Mouse (Mus musculus) kidney, postnatal 25 days (tissue): ENCODE results near the gene Tmem132b.

ENCODE experiments used
- DNase-seq, 2 experiments: peaks; one replicate each; pipeline ENCODE4 v3.0.0; 2021; ENCODE audit warnings: mixed read lengths in 2 of 2

Tmem132b gene

DNA sequence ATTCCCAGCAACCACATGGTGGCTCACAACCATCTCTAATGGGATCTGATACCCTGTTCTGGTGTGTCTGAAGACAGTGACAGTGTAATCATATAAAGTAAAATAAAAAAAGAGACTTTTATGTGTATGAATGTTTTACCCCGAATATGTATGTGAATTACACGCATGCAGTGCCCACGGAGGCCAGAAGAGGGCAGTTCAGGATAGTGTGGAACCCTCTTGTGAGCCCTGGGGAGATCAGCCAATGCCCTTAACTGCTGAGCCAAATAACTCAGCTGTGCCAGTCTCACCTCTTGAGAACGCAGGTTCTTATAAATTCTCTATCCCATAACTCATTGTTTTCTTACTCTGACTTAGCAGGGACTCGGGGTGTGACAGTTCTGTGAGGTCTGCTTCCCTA lies 12.9 kb upstream of the Tmem132b start:
- DNase-seq, result peak in 1 of 2 experiments; percentile 43

DNA sequence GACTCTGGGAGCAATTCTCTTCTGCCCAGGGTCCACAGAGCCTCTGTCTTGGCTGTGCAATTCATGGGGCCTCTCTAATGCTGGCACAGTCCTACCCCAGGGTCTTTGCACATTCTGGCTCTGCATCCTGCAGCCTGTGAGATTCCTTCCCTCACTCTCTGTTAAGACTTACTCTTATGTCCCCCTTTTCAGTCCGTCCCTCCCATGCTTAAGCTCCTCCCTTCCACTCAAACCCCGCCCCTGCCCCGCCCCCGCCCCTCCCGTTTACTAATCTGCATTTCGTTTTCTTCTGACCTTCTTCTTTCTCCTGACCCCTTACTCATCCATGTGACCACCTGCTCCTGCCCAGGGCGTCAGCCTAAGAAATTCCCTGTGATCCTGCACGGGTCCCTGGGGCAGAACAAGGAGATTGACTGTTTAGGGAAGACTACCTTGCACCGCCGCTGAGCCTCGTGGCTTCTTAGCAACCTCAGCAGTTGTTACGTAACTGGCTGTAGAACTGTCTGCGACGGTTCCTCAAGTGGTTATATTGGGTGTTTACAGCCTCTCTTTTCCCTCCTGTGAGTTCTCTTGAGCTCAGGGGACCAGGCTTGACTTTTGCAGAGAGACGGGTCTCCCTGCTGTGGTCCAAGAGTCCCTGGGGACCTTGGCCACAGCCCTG lies 10.5 kb upstream of the Tmem132b start:
- peak; percentile 32 to 71 for DNase-seq

DNA sequence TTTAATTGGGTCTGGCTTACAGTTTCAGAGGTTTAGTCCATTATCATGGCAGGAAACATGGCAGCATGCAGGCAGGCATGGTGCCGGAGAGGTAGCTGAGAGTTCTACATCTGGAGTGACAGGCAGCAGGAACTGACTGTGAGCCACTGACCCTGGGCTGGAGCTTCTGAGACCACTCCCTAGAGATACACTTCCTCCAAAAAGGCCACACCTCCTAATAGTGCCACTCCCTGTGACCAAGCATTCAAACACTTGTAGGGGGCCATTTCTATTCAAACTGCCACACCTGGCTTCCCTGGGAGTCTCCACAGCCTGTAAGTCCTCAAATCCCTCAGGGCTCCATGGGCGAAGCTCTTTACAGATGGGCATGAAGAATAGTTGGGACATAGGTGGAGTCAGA lies 8.2 kb upstream of the Tmem132b start:
- no peak for DNase-seq

DNA sequence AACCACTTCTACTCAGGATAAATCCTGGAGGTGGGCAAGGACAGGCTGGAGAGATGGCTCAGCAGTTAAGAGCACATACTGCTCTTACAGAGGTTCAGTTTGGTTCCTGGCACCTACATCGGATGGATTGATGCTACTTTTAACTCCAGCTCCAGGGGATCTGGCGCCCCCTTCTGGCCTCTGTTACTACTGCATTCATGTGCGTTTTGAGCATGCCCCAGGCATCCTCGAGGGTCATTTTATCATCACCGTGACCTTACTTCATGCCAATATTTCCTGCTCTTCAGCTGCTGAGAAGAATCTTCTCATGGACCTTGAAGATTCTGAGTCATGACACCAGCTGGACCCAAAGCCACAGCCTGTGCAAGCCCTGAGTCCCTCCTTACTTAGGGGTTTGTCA lies 6.1 kb upstream of the Tmem132b start:
- peak in 1 of 2 experiments; percentile 15 for DNase-seq

DNA sequence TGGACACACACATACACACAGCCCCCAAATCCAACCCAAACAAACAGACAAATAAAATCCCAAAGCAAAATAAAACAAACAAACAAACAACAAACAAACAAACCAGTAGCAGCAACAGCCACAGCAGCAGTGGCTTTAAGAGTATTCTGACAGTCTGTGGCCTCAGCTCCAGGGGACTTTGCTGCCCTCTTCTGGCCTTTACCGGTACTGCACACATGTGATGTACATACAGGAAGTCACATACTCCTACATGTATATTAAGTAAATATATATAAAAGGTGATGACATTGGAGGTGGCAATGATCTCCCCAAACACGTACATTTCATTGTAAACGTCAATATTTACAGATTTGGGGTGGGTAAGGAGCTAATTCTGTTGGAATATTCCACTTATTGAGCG lies 5.1 kb upstream of the Tmem132b start:
- DNase-seq, result peak in 1 of 2 experiments; percentile 32

DNA sequence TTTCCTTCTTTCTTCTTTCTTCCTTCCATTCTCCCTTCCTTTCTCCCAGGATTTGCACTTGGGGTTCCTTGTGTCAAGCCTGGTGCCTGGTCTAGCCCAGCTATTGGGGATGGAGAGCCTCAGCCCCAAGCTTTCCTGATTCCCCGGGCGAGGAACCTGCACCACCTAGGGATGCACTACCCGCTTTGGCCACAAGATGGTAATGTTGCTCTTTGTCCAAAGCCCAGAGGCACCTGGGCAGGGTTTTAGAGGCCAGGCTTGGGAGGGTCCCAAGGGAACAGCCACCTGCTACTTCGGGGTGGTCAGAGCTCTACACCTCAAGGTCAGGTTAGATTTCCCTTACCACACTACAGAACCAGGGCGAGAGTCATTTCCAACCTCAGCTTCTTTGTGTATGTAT lies 2.5 kb upstream of the Tmem132b start:
- peak; percentile 66 to 83 for DNase-seq

DNA sequence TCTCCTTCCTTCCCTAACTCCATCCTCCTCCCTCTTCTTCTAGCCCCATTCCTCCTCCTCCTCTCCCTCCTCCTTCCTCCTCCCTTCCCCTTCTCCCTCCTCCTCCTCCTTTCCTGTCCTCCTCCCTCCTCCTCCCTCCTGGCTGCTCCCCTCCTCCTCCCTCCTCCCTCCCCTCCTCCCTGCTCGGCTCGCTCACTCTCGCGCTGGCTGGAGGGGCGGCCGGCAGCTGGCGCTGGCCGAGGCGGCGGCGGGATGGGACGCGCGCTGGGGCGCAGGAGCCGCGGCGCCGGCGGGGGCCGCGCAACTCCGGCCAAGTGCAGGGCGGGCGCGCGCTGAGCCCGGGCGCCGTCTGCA lies 594 bp downstream of the Tmem132b start:
- no peak for DNase-seq

DNA sequence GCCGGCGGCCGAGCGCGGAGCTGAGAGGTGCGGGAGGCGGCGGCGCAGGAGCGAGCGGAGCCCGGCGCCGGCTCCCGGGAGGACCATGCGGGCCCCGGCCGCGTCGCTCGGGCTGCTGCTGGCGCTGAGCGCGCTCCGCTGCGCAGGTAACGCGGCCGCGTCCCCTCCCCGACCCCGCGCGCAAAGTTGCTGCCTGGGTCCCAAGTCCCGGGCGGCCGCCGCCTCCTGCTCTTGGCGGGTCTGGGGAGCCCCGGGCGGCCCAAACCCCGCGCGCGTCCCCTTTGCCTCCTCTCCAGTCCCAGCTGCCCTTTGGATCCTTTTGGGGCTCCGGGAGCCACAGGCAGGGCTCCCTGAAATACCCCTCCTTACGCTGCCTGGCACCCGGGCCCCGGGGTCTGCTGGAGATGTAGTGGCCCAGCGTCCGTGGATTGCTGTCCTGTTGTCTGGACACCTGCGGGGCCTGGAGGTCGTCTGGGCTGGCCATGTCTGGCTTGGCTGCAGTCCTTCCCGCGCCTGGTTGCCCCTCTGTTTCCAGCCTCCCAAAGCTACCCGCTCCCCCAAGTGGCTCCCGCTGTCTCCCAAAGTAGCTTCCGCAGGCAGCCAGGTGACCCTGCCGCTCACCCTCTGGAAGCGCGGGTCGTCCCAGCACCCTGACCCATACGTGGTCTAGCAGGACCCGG lies 1.1 kb downstream of the Tmem132b start:
- no peak for DNase-seq

DNA sequence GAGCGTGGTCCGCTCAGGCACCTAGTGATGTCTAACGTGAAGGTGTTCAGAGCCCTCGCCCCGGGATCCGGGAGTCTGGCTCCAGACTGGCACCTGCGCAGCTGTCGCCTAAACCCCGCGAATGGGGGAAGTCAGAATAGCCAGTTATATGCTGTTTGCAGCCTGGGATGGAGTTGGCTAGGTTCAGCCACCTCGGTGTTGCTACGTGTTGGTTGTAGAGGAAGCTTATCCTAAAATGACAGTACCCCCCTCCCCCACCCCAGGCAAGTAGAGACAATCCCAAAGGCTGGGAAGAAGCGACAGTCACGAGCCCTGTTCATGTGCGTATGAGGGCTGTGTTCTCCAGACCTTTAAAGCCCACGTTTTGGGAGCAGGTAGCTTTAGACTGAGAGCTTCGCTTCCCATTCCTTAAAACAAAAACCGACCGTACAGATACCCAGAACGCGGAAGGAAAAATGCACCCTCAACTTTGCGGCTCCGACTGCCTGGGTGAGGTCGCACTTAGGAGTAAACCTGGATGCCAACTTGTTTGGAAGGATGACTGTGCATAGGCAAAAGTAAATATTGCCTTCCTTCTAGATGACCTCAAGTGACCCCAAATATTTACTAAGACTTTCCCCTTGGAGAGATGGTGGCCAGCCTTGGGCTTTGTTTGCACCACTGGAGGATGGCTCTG lies 1.8 kb downstream of the Tmem132b start:
- no peak for DNase-seq

DNA sequence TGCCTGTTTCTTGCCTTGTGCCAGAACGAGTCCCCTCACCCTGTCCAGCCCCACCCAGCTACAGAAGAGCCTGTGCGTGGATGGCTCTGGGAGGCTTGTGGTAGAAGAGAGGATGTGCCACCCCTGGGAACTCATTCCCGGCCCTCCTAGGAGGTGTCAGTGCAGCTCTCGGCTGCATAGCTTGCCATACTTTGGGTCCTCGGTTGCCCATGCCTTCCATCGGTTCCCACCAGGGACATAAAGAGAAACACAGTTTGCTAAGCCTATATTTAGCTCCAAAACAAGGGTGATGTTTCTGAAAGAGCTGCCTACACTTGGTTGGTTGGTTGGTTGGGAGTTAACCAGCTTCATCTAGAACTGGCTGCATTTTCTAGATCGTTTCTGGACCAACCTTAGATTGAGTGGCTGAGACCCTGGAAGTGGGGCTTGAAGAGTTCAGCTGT lies 2.6 kb downstream of the Tmem132b start:
- DNase-seq, result no peak

DNA sequence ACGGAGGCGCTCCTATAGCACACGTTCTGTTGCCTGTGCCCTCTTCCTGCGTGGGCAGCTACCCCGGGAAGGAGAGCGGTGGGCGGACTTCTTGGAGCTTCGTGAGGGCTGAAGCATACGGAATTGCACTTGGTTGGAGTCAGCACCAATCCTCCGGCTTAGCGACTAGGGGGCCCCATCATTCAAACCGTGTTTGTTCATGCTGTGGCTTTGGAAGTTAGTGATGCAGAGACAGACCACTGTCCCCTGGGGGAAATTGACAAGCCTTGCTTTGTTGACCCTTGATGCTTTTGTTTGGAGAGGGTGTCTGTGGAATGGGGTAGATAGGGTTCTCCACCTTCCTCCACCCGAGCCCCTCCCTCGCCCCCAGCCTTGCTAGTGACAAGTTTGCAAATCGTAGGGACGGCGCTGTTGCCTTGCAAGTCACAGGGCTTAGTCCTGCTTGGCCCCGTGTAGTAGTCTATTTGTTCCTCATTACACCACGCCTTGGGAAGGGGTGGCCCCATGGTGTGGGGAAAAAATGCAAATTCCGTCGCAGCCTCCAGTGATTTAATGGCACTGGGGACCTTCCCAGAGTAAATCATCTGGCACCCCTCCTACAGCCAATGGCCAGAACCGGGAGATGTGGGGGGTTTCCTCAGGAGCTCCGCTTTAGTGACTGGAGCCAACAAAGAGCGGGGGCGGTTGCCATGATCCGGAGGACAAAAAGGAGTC lies 3.2 kb downstream of the Tmem132b start:
- DNase-seq, result no peak

DNA sequence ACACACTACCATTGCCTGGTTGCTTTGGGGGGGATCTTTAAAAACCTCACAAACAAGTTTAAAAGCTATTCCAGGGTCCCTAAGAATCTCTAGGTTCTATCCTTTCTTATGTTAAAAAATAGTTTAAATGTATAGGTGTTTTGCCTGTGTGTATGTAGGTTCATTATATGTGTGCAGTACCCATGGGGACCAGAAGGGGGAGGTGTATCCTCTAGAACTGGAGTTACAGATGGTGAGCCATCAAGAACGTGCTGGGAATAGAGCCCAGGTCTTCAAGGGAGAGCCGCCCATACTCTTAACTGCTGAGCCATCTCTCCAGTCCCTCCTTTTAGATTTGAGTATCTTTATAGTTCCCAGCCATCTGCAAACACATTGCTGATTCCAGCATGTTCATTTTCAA lies 13.5 kb downstream of the Tmem132b start:
- DNase-seq, result no peak

DNA sequence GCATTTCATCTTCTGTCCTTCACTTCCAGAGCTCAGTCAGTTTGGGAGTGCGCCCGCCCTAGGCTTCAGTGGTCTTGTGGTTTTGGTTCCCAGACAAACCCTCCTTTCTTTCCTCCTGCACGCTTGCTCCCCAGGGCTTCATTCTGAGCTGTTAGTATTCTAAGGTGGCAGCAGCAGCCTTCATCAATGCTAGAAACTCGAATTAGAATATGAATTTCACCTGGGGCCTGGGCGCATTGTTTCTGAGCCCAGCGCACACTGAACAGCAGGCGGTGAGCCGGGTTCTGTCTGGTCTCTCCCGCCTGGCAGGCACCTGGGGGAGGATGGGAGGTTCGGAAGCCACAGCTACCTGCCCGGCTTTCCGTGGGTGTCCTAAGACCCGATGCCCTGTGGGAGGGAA lies 14.7 kb downstream of the Tmem132b start:
- DNase-seq, result no peak

DNA sequence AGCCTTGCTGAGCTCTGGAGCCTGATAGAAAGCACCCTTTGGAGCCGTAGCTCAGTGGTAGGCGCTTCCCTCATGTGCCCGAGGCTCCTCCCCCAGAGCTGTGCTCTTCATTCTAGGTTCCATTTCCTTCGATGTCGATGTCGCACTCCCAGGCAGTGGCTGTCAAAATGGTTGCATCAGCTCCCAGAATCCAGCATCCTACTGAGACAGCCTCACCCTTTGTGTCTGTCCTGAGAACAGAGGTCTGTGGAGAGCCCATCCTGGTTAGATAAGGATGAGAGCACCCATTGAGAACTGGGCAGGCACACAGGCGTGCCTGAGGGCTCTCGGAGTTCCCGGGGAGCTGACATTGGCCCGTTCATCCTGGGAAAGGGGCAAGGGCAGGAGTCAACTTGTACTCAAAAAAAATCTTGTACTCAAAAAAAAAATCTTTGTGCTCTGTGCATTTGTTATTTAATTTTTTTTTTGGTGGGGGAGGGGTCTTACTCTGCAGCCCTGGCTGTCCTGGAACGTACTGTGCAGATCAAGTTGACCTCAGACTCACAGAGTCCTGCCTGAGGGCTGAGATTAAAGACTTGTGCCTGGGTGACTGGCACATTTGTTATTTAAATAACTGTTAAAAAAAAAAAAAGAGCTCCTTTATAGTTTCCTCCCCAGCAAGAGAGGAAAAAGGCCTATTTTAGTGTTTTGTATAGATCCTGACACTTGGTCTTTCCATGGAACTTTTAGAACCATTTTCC lies 18.3 kb downstream of the Tmem132b start:
- DNase-seq, result no peak

DNA sequence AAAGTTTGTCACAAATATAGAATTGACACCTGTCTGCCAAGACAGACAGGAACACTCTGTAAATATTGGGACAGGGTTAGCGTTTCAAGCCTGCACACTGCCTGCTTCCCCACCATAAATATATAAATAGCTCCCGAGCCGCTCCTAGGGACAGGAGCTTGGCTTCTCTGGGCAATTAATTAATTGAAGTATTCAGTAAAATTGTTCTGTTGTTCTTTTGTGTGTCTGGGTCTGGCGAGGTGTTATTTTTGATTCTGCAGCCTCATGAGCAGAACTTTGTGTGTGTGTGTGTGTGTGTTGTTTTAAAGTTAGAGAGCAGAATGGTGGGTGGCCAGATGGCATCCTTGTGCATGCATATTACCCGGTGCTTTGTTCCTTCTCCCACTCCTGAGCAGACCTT lies 24.2 kb downstream of the Tmem132b start:
- DNase-seq, result no peak

DNA sequence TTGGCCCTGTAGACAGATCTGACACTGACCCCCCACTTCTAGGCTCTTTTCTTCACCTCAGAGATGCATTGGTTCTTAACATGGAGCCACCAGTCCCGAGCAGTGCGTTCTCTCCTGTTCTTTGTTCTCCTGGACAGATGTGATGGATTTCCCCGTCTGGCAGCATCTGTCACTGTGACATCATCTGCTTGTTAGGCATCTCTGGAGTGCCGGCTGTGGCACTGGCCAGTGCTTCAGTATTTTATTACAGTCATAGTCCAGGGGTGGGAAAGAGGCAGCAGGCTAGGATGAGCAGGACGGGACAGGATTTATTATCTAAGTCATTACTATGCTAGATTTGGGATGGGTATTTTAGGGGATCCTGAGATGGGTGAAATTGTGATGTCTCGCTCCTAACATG lies 31.9 kb downstream of the Tmem132b start:
- no peak for DNase-seq

DNA sequence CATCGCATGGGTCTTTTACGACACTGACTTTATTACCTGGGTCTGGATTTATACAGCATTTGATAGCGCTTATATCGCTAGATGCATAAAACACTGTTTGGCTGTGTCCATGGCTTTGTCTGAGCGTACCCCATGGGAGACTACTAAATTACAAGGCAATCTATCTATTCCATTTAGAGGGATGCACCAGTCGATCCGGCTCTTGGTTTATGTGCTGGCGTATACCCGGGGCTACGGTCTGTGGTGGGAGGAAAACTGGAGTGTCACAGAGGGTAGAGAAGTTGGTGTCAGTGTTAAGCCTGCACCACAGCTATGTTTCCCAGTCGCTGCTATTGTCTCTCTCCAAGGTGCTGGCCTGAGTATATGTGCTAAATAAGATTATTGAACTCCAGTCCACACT lies 34.2 kb downstream of the Tmem132b start:
- no peak for DNase-seq

DNA sequence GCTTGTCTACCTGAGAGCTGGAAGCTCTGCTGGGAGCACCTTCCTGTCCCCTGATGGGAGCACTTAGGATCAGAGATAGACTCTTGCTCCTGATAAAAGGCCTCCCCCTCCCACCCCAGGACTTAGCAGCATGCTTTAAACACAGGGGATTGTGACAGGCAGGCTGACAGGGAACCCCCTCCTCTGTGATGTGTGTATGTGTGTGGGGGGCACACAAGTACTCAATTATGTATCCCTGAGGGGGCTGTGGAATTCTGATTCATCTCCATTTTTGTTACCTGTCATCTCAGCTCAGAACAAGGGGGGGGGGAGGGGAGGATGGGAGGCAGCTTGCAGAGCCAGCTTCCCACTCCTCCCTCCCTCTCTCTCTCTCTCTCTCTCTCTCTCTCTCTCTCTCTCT lies 36.9 kb downstream of the Tmem132b start:
- DNase-seq, result no peak

DNA sequence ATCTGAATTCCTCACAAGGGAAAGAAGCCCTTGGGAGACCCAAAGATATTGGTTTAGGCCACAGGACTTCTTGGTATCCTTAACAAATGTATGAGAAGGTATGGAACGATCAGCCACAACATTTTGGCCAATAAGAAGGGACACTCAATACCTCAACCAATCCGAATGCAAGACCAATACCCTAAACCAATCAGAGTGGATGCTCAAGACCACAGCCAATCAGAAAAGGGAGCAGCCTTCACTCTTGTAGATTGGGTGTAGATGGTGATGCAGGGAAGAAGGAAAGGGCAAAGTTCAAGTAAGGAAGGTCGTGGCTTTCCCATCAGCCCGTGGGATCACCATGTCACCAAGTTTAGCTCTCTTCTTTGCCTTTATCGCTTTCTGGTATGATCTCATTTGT lies 40.4 kb downstream of the Tmem132b start:
- no peak for DNase-seq

DNA sequence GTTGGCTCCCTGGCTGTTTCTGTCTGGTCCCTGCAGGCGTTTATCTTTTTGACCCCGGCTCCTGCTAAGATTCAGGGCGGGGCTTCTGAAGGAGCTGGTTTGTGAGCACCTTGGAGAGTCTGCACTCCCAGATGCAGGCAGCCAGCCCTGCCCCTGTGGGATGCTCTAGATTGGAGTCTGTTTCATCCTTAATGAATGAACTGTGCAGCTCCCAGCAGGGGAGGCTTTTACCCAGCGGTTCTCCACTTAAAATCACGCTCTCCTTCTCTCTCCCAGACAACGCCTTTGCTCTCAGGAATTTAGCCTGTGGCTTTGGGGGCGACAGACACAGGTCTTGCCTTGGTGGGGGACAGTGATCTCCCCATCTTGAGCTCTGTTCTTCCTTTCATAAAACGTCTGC lies 43.3 kb downstream of the Tmem132b start:
- no peak for DNase-seq

DNA sequence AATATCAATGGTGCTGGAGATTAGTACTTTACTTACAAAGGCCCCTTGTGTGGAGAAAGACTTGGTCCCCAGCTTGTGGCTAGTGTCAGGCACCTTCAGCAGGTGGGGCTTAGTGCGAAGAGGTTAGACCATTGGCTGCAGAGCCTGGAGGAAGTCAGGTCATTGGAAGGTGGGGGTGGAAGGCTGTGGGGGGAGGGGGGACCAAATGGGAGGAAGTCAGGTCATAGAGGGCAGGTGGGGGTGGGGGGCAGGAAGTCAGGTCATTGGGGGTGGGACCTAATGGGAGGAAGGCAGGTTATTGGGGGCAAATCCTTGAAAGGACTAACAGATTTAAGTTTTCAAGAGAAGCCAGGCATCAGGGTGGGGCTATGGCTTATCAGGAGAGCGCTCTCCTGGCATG lies 44.3 kb downstream of the Tmem132b start:
- DNase-seq, result no peak

DNA sequence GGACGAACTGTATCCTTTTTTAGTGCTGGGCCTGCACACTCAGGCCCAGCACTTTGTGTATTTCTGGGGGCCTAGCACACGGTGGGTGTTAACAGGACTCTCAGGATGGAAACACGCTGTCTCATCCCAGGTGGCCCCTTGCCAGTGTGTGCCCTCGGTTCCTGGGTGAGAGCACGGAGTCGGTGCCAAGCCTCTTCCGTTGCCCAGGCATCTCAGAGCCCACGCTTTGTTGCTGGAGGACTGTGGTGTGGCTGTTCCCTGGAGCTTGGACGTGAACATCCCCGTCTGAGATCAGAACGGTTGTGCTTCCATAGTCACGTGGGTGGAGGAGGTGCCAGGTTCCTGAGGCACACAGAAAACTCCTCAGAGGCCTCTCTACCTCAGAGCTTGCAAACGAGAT lies 47.1 kb downstream of the Tmem132b start:
- no peak for DNase-seq

DNA sequence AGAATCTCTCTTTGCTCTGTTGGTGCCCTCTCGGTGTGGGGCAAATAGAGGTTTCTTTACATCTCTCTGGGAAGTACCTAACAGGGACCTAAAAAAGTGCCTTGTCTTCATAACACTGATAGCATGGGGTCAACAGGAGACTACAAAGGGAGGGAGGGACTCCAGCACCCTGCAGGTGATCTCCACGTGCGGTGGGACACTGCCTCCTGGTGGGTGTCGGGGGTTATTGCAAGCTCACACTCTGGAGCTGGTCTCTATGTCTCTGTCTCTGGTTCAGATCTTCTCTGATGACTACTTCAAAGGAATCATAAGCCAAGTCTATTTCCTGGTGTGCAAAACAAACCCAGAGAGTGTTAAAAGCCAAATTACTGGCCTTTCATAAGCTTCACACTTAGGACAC lies 47.6 kb downstream of the Tmem132b start:
- DNase-seq, result no peak
